Mouse (Mus musculus) regulatory T cell (primary cell): ENCODE results near the gene Mtx1.
"Not testable (repeated sequence)": the region's sequence is repeated elsewhere in the genome, so short reads cannot be mapped to it uniquely, and the experiment has no call there.

Experiments used
- in situ Hi-C: fragments of 300-600 bp; cut with MboI, MseI; formaldehyde crosslinking; loops from one replicate; pipeline ENCODE4 v1.15.1; 2025; ENCODE audit warnings: high pct_unique_total_duplicates

The Mtx1 gene

DNA sequence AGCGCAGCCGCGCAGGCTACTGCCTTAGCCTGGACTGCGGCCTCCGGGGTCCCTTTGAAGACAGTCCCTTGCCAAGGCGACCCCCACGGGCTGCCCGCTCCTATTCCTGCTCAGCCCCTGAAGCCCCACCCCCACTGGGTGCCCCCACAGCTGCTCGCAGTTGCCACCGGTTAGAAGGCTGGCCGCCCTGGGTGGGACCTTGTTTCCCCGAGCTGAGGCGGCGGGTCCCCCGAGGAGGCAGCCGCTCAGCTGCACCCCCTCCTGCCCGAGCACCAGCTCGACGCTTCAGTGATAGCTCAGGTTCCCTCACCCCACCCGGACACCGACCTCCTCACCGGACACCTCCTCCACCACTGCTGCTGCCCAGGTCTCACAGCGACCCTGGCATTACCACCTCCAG lies 39.7 kb downstream of the Mtx1 start:
- in situ Hi-C loops, result loop anchor here (25.0 kb wide), 1 partner anchor 875 kb away; the partner anchor contains the start of genes 4933434E20Rik, Tpm3 and Ubap2l

DNA sequence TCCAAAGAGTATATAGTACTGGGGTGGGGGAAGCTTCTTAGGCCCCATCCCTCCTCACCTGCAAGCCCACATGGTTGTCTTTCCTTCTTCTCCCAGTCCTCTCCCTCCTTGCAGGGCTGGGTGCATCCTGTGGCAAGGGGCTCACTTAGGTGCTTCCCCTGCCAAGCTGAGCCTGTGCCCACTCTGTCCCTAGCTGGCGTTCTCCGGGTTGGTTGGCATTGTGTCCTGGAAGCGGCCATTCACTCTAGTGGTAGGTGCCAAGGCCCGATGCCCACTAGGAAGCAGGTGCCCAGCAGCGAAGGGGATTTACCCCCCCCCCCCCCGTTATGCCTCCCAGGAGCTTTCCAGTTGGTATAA lies 43.0 kb downstream of the Mtx1 start:
- in situ Hi-C loops, result loop anchor here (25.0 kb wide), 1 partner anchor 878 kb away; the partner anchor contains the start of genes 4933434E20Rik, Tpm3 and Ubap2l

DNA sequence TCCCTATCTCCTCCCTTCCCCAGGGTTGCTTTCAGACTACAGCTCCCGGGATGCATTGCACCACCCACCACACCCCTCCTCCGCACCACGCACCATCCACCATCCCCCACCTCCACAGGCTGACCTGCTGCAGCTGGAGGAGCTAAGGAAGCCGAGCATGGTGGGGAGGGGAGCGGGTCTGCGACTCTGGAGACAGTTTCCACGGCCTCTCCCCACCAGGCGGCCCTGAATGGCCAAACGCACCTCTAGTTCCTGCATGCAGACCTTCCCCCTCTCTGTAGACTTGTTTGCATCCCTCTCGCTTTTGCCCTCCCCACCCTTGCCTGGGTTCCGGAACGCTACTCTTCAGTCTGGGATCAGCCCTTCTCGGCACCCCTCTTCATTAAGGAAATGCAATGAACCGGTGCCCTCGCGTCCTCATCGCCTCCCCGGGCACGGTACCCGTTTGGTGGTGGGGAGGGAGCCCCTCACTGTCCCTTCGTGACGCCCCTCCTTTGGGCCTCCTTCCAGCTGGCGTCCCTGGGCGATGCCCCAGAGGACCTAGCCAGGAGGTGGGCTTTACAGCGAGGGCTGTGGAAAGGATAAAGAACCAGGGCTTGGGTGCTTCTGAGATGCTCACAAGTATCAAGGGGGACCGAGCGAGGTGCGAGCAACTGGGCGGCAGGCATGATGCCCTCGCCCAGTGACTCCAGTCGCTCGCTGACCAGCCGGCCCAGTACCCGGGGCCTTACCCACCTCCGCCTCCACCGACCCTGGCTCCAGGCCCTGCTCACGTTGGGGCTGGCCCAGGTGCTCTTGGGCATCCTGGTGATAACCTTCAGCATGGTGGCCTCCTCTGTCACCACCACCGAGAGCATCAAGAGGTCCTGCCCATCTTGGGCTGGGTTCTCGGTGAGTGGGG lies 43.6 kb downstream of the Mtx1 start, which contains the start of gene Fam189b:
Gene Fam189b, plus strand, starts transcription at position 86 of the 901 bp plus-strand sequence.
- in situ Hi-C loops, result loop anchor here (25.0 kb wide), 1 partner anchor 879 kb away; the partner anchor contains the start of genes 4933434E20Rik, Tpm3 and Ubap2l

DNA sequence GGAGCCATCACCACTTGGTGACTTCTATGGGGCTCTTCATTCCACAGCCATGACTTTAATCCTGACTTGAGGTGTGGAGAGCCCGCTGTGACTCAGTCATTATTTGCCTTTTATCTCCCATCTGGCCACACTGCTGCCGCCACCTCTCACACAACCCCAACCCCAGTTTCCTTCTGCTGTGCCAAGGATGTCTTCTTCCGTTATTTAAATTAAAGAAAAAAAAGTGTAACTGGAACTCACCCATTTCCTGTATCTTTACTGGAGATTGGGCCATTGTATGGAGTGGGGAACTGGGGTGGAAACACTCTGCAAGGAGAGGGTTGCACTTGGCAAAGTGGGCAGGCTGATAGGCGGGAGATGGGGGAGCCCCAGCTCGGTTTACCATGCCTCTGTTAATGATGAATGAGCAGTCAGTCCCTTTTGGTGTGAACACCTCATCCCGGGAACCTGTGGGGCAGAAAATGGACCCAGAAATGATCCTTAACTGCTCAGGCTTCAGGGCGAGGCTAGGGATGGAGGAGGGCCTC lies 44.3 kb downstream of the Mtx1 start:
- in situ Hi-C loops, result loop anchor here (25.0 kb wide), 1 partner anchor 880 kb away; the partner anchor contains the start of genes 4933434E20Rik, Tpm3 and Ubap2l

DNA sequence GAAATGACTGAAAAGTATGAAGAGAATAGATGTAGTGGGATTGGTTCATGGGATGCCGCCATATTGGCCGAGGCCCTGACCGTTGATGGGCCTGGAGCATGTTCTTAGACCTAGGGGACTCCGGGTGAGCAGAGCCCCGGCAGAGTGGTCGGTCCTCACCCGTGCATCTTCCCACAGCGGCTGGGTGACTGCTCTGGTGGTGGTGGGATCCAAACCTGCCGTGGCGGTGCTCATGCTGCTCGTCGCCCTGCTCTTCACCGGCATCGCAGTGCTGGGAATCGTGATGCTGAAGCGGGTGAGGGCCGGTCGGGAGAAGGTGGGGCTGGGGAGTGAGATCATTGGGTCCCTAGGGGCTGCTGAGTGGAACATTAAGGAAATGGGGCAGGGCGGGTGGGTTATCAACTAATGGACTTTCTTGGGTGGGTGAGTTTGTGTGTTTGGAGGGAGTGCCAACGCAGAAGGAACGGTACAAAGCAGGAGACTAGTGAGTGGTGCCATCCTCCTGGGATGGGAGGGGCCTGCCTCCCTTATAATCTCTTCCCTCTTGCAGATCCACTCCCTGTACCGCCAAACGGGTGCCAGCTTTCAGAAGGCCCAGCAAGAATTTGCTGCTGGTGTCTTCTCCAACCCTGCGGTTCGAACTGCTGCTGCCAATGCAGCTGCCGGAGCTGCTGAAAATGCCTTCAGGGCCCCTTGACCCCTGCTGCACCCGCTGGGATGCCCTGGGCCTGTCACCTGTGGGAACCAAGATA lies 45.0 kb downstream of the Mtx1 start:
- in situ Hi-C loops, result loop anchor here (25.0 kb wide), 1 partner anchor 880 kb away; the partner anchor contains the start of genes 4933434E20Rik, Tpm3 and Ubap2l

DNA sequence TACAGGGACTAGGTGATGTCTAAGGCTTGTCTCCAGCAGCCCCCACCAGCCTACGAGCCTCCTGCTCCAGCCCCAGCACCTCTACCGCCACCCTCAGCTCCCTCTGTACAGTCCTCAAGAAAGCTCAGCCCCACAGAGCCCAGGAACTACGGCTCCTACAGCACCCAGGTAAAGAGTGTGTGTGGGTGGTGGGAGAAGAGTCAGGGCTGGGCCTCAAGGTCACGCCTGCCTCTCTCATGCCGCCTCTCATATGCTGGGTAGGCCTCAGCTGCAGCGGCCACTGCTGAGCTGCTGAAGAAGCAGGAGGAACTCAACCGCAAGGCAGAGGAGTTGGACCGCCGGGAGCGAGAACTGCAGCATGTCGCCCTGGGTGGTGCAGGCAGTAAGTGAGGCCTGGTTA lies 47.8 kb downstream of the Mtx1 start:
- in situ Hi-C loops, result loop anchor here (25.0 kb wide), 1 partner anchor 883 kb away; the partner anchor contains the start of genes 4933434E20Rik, Tpm3 and Ubap2l

DNA sequence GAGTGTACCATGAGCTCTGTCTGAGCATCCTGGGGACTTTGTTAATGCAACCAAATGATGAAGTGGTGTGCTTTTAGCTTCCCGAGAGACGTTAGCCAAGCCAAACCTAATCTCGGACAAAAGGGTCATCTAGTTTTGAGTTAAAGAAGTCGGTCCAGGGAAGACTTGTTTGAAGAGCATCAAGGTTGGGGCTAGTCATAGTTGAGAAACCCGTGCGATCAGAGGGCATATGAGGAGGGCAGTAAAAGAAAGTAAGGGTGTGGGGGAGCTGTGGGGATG lies 48.8 kb downstream of the Mtx1 start:
- in situ Hi-C loops, result loop anchor here (25.0 kb wide), 1 partner anchor 884 kb away; the partner anchor contains the start of genes 4933434E20Rik, Tpm3 and Ubap2l

DNA sequence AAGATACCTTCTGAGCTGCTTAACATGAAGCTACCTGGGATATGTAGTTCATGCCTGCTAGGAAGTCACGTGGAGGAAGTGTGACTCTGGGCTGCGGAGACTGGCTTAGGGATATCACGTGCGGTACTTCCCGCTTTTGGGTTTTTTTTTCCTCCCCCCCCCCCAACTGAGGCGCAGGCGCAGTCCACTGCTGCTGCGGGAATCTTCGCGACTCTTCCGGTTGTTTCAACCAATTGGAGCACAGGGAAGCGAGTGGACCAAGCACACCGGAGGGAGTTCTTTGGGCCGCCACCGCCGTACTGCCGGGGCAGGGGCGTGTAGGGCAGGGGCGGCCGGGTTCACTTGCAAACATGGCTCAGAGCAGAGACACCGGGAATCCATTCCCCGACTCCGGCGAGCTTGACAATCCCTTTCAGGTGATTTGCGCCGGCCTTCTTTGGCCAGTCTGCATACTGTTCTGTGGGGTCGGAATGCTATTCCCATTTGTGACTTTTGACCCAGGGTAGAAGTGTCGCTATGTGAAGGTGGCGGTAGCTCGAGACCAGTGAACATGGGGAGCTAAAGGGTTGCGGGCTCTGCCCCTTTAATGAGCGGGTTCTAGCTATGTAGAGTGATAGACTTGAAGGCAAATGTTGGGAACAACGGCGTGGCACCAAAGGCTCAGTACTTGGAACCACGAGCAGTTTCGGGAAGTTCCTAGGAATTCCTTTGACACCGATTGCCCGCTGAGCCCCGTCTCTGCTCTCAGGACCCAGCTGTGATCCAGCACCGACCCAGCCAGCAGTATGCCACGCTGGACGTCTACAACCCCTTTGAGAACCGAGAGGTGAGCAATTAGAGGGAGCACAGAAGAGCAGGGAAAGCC lies 49.4 kb downstream of the Mtx1 start, which contains the start of gene Scamp3:
Gene Scamp3, plus strand, starts transcription at position 232 of the 865 bp plus-strand sequence.
- in situ Hi-C loops, result loop anchor here (25.0 kb wide), 1 partner anchor 885 kb away; the partner anchor contains the start of genes 4933434E20Rik, Tpm3 and Ubap2l

DNA sequence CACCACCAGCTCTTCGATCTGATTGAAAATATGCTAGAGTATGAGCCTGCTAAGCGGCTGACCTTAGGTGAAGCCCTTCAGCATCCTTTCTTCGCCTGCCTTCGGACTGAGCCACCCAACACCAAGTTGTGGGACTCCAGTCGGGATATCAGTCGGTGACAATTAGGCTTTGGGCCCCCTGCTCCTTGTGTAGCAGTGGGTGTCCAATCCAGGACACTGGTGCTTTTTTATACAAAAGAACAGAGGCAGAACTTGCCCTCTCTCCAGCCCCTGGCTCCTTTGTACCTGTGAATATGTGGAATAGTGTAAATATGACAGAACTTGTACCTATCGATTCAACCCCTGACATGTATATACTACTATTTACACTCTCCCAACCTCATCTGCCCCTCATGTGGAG lies 50.5 kb downstream of the Mtx1 start:
- in situ Hi-C loops, result loop anchor here (25.0 kb wide), 1 partner anchor 886 kb away; the partner anchor contains the start of genes 4933434E20Rik, Tpm3 and Ubap2l

DNA sequence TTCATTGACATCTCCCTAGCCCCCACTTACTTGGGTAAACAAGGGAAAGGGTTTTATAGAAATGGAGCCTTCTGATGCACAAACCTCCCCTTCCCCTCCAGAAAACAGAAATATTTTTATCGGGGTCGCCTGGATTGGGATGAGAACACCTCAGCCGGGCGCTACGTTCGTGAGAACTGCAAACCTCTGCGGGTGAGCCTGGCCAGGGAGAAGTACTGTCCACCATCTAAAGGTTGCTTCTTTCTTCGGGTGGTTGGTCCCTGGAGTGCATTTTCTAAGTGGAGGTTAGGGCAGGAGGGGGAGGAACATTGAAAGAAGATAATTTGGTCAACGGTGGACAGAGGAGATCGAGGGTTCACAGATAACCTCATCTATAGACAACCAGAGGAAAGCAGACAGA lies 51.3 kb downstream of the Mtx1 start:
- in situ Hi-C loops, result loop anchor here (25.0 kb wide), 1 partner anchor 887 kb away; the partner anchor contains the start of genes 4933434E20Rik, Tpm3 and Ubap2l

DNA sequence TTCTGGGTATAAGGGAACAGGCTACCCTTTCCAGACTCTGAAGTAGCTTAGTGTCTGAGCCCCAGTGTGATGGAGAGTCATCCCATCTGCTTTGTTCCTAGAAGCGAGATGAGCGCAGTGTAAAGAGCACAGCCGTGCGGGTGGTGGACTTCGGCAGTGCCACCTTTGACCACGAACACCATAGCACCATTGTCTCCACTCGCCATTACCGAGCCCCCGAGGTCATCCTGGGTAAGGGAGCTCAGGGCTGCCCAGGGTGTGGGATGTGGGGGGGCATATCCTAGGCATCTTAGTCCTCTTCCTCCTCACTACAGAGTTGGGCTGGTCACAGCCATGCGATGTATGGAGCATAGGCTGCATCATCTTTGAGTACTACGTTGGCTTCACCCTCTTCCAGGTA lies 52.0 kb downstream of the Mtx1 start:
- in situ Hi-C loops, result loop anchor here (25.0 kb wide), 1 partner anchor 887 kb away; the partner anchor contains the start of genes 4933434E20Rik, Tpm3 and Ubap2l

DNA sequence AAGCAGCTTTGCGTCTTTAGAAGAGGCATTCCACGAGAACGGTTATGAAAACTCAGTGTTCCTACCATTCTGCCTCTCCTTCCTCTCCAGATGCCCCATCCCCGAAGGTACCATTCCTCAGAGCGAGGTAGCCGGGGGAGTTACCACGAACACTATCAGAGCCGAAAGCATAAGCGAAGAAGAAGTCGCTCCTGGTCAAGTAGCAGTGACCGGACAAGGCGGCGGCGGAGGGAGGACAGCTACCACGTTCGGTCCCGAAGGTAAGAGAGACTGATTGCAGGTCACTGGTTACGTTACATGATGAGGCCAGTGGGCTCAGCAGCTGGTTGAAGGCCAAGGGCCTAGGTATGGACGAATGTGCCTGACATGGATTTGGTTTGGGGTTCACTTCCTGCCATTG lies 59.9 kb downstream of the Mtx1 start:
- in situ Hi-C loops, result no loop called here

DNA sequence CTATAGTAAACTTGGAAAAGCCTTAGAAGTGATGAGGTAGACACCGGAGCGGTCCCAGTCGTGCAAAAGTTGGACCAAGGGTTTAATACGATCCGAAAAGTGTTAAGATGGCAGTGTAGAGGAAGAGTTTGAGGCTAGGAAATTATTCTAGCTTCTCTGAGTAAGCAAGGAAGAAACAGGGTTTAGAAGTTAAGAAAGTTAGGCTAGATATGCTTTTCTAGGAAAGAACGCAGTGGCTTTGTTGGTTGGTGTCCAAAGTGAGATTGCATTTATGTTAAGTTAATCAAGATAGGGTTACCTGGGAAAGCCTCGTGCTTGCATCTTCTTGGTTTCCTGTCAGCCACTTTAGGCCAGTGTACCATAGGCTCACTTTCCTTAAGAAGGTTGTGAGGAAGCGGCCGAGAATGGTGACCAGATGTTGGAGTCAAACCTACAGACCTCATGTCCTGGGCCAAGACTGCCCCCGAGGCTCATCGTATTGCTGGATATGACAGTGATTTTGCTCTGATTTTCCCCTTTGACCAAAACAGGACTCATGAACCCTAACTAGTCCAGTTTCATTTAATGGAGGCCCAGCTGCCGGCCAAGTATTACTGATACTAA lies 61.5 kb downstream of the Mtx1 start:
- in situ Hi-C loops, result no loop called here

DNA sequence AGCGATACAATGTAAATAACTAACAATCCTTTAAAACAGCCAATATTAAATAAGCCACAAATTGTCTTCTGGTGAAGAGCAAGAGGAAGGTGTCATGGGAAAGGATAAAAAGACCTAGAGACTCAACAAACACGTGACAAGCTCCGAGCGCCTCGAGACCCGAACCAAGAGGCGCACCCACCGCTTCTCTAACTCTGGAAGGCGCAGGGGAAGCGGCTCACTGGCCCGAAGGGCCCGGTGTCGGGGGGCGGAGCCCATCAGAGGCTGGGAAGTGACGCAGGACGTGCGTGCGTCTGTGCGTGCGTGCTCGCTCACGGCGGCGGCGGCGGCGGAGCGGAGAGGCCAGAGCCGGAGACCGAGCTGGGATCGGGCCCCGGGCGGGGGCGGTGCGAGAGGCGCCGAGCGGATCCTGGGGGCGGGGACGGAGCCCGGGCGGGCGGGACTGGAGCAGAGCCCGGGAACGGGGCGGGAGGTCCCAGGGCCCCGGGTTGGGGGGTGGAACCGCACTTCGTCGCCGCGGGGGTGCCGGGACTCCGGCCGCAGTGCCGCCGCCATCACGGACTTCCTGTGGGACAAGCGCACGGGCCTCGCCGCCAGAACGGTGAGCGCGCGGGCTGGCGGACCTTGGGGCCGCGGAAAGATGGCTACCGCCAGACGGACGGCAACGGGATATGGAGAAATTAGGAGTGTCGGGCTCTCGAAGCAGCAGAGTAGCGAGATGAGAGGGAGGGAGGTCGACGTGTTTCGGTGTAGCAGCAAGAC lies 62.2 kb downstream of the Mtx1 start, which contains the start of gene Clk2:
Gene Clk2, plus strand, starts transcription at position 290 of the 762 bp plus-strand sequence.
- in situ Hi-C loops, result no loop called here

DNA sequence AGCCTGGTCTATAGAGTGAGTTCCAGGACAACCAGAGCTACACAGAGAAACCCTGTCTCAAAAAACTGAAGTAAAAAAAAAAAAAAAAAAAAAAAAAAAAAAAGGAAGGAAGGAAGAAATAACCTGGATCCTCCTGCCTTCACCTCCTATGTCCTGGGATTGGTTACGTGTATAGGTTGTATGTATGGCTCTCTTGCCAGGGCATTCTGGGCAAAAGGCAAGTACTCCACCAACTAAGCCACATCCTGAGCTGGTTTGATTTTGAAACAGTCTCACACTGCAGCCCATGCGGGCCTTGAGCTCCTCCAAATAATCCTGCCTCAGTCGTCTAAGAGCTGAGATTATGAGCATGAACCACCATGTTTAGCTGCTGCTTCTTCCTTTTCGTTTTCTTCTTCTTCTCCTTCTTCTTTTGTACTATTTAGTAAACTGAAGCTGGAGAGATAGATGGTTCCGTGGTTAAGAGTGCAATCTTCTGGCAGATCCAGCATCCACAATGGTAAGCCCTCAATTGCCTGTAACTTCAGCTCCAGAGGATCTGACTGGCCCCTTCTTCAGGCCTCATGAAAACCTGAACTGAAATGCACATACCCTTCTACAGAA lies 63.1 kb downstream of the Mtx1 start:
- in situ Hi-C loops, result no loop called here

DNA sequence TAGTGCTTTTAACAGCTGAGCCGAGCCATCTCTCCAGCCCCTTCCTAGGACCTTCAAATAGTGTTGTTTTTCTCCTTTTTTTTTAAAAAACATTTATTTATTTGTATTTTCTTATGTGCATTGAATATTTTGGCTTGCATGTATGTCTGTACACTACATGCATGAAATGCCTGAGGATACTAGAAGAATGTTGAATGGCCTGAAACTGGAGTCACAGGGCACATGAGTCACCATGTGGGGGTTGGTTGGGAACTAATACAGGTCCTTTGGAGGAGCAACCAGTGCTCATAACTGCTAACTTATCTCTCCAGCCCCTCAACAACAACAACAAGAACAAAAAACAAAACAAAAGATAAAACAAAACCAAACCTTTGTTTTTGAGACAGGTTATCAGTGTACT lies 63.8 kb downstream of the Mtx1 start:
- in situ Hi-C loops, result no loop called here

DNA sequence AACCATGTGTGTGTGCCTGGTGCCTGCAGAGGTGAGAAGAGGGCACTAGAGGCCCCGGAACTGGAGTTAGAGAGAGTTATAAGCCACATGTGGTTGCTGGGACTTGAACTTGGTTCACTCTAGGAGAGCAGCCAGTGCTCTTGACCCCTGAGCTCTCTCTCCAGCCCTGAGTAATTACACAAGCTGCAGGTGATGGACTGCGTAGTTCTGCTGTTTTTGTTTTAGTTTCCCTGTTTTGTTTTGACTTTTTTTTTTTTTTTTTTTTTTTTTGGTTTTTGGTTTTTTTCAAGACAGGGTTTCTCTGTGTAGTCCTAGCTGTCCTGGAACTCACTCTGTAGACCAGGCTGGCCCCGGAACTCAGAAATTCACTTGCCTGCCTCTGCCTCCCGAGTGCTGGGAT lies 65.1 kb downstream of the Mtx1 start:
- in situ Hi-C loops, result no loop called here

DNA sequence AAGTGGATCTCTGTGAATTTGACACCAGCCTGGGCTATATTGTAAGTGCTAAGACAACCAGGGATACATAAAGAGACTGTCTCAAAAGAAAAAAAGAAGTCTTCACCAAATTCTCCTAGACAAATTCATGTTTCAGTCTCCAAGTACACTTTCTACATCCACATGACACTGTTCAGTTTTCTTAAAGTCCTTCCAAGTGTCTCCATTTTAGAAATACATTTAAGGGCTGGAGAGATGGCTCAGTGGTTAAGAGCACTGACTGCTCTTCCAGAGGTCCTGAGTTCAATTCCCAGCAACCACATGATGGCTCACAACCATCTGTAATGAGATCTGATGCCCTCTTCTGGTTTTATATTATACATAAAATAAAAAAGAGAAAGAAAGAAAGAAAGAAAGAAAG lies 65.7 kb downstream of the Mtx1 start:
- in situ Hi-C loops, result not testable (repeated sequence)
